Mouse (Mus musculus): ENCODE results near the gene Nsmce3.
A peak's percentile ranks its signal among the peaks of the same experiment; 100 is the strongest.

The Nsmce3 gene

DNA sequence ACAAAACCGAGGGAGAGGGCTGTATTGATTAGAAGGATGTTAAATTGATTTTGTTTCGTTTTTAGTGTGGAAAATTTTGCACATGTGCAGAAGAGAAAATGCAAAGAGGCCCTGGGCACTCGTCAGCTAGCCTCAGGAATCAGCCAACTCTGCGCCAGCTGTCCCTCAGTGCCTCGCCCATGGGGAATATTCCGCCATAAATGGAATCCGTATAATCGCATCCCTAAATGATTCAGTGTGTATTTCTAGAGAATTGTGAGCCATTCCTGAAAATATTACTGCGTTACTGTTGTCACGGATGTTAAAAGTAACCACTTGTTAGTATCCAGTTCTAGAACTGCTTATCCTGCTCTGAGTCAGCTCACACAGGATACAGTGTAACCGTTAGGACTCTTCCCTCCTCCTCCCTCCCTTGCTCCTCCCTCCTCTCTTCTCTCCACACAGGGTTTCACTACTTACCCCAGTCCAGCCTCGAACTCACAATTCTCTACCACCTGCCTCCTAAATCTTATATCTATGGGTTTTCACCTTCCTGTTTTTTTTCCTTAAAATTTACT, 16.2 kb downstream of the Nsmce3 start:
- no peak for DNase-seq

DNA sequence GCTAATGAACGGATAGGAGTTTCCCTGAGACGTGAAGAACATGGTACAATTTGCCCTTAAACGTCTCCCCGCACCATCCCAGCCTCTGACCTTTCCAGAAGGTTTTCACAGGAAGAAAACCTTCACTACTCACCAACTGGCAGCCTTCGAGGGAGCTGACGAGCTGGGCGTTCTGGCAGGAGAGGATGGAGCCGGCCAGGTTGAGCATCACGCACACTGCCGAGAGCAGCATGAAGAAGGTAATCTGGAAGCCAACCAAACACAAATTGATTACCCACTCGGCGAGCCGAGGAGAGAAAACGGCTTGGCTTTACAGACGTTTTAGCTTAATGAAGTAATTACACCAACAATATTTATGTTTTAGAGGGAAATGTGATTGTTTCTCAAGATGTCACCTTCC, 16.8 kb downstream of the Nsmce3 start:
- peak; percentile 62 for DNase-seq

DNA sequence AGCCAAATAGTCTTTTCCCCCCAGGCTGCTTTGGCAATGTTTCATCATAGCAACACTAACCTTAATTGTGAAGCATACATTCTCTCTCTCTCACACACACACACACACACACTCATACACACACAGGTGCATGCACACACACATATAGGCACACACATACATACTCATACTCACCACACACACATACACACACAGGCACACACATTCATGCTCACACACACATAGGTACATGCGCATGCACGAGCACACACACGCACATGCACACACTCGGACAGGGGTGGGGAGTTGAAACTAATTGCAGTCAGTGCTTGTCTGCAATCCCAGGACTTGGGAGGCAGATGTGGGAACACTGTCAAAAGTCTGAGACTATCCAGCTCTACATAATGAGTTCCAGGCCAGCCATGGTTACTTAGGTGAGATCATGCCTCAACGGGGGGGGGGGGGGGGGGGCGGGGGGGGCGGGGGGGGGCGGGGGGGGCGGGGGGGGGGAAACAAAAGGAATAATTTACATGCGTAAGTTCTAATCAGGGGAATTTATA, 17.3 kb downstream of the Nsmce3 start:
- DNase-seq, result peak; percentile 57

DNA sequence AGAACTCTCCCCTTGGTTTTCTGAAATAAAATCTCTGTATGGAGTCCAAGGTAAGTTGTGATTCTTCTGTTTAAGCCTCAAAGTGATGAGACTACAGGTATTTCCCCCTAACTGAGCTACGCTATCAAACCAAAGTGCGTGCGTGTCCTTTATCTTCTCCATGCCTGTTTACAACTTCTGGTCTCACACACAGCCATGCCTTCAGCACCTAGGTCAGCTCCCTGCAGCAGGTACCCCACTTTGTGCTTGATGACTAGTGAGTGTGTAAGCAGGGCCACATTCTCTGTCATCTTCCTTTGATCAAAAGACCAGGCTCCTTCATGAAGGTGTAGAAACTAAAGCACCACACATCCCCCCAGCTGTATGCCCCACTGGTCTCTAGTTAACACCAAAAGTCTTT, 22.0 kb downstream of the Nsmce3 start:
- peak; percentile 56 for DNase-seq

DNA sequence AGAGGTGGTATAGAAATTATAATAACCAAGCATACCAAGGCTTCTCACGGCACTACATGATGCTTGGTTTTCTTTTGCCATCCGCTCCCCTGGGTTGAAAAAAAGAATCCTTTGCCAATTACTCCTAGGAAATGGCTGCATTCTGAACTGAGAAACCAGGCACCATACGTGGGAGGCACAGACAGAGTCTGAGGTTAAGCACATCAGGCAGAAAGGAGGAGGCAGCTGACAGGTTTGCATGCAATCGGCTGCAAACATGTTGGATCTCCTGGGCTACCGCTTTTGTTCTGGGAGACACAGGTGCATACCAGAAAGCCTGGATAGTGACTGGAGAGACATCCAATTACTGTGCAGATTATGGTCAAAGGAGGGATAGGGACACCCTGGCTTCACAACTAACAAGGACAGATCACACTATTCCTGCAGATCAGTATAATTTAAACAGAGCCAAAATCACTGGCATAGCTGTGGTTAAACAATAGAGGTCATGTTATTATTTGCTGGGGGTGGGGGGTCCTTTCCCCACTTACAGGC, 25.4 kb downstream of the Nsmce3 start:
- DNase-seq, result peak; percentile 66

DNA sequence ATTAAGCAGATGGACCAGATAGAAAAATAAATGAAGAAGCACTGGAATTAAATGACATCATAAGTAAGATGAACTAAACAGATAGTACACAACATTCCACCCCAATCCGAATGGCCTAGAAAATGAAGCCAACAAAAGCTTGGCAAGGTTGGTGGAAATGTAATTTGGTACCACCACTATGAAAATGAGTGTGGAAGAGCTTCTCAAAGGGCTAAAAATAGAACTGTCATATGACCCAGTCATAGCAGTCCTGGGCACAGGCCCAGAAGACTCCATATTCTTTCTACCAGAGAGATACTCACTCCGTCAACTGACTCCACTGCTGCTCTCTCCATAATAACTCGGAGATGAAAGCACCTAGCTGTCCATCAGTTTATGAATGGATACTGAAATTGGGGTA, 26.7 kb downstream of the Nsmce3 start:
- peak; percentile 74 for DNase-seq

DNA sequence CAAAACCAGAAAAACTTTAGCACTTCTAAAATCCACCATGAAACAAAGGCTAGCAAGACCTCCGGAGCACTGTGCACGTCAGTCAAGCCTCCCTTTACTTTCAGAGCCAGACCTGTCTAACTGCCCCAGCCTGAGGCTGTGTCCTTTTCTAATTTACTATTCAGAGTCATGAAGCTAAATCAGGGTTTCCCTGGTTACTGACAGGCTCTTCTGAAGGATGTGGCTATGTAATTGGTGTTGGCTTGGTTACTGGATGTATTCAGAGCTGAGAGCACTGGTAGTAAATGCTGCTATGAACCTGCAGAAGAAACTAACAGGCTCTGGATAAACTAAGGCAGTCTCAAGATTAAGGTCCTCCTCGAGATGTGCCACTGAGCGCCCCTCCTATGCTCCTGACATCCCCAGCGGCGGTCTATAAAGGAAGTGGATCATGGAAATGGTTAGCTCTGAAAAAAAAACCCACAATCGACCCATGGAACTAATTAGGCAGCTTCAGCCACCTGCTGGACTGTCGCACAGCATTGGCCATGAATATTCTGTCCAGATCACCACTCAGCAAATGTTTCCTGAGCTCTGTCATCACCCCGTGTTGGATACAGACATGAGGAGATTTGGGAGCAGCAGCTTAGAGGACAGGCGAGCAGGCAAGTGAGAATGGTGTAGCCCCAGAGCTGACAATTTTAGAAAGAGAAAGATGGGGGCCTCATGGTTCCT, 31.7 kb downstream of the Nsmce3 start:
- DNase-seq, result peak; percentile 65

DNA sequence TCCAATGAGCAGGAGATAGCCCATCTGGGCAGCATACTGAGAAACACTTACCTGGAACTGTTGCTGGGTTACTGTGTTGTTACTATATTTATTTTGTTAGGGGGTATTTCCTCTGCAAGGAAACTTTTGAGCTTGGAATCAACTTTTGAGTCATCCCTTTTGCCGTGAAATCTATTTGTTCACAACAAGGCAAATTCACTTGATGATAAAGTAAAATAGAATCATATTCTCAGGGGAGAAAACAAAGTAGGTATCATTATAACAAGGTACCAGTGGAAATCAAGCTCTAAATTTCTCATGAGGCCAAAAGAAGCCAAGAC, 32.3 kb downstream of the Nsmce3 start:
- no peak for DNase-seq

DNA sequence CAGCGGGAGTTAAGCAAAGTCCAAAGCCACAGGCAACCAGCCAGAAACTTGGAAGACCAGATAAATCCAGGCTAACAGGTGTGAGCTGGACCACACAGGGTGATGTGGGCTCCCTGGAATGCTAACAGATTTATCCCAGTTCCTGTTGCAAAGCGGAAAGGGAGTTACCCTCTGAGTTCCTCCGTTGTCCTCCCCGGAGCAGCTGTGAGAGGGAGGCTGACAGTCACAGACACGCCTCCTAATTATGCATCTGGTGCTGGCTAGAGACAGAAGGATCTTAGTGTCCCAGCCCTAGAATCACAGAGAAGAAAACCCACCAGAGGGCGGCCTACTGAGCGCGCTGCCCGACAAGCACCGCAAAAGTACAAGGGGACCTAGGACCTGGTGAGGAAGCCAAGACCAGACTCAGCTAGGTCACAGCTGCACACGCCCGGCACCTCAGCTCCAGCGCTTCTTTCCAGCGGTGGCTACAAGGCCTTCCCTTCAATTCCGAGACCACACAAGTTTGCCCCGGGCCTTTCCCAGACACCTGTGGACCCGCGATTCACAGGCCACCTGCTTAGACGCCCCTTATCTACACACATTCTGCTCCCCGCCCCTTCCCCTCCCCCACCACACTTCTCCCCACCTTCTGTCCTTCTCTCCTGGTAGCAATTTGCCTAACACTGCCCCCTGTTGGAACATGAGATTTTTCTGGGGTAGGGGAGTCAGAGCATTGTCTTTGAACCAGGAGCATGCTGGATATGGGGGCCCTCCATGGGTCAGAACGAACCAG, 32.8 kb downstream of the Nsmce3 start:
- peak; percentile 96 for DNase-seq

DNA sequence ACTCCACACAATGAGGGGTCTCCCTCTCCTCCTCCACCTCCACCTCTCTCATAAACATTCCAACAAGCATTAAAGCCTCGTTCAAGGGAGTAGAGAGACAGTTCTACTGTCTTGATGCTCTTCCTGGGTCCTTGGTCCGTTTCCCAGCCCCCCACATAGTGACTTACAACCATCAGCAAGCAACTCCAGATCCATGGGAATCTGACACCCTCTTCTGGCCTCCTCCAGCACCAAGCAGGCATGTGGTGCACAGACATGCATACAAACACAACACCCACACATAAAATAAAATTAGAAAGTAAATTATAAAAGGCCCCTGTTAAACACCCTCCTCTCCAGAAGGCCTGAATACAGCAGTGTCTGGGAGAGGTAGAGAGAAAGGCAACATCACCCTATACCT, 33.5 kb downstream of the Nsmce3 start:
- peak; percentile 66 for DNase-seq

DNA sequence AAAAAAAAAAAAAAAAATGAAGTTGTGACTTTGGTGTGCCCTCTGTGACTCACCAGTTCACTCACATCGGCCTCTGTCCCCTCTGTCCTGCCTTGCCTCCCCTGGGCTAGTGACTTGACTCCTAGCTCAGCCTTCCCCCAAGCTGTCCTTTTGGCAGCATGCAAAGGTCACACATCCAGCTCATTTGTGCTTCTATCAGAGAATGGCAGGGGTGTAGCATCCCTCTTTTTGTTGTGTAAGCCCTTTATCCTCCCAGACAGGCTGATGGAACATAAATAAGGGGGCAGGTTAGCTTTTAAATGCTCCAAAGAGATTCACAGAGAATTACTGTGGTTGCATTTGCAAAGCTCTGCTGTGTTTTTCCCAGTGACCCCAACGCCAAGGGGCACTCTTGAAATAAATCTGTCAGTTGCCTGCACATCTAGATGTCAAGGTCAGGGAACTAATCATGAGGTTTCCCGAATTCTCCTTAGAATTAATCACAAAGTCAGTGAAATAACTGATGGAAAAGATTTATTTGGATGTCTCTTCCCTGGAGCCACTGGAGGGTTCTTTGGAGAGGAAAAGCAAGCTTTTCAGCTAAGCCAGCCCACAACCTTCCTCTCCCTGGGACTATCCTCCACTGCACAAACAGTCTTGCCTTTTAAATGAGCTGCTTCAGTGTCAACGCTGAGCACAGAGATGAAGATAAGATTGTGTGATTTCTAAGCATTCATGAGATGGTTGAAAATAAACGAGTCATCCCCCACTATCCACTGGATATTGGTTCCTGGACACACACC, 42.4 kb downstream of the Nsmce3 start:
- peak; percentile 68 for DNase-seq

DNA sequence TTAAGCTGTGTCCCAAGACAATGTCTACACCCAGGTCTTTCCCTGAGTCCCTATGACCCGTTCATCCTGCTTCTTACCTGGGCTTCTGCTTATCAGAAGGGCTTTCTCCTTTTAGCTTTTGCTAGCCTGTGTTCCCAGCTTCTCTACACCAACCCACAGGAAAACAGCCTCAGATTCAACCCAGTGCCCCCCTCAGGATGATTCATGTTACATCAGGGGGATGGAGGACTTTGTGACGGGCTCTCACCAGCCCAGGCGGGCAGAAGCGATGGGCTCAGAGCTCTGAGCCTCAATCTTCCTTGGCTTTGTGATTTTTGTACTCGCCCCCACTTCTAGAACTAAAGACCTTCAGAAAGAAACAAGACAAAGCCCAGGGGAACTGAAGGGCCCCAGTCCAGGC, 51.7 kb downstream of the Nsmce3 start:
- DNase-seq, result peak; percentile 64

DNA sequence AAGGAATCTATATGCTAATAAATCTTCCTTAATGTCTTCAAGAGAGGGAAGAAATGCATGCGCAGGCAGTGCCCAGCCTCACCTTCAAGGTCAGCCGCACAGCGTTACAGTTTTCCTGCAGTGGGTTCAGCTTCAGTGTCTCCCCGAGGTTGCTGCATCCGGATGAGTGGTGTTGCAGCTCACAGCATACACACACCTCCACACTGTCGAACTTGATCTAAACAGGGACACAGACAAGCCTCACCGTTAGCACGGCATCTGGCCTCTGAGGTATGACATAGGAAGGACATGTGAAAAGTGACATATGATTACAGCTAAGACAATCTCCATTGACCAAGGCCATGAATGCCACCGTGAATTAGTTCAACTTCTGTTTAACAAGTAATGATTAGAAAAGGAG, 53.1 kb downstream of the Nsmce3 start:
- DNase-seq, result peak; percentile 76
